In the genomic region with DNA sequence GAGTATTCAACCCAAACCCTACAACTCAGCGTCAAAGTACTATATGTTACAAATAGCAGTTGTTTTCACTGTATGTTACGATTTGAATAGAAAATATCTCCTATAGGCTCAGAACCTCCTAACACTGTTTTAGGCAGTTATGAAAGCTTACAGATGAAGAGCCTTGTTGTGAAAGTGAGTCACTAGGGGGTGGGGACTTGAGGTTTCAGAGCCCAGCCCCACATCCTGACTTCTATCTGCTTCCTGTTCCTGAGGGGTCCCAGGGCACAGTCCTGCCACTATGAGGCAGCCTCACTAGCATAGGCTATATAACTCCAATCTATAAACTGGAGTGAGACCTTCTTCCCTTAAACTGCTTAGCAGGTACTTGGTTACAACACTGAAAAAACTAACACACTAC, we compare ENCODE assay signal across 10 mouse cellular contexts. TPM values are rescaled to one million over a fixed set of nuclear protein-coding genes. Genes with fewer than 3 reads are reported as not detected.
DNase-seq lines count a peak whose midpoint lies in the region; ATAC-seq and TF ChIP-seq lines count a peak whose summit lies in the region.
"Had no signal": no experiment of that assay in that cellular context is flagged by ENCODE, and none has a peak within 500 bp of the region (broad histone marks: within the 10 kb centered on the region; RNA-seq: fewer than 3 reads in every experiment).

No protein-coding gene starts in this region.

- CTCF ChIA-PET in Patski (lab: Charles Lee): no interaction called here

- H3K9me3 ChIP-seq in heart, embryonic 15.5 days (replicated peaks): no peaks in the 10 kb centered on the region
- H3K9me3 ChIP-seq in liver, embryonic 13.5 days (replicated peaks): no peaks in the 10 kb centered on the region

- H3K4me1 ChIP-seq in heart, embryonic 15.5 days (replicated peaks): peaks cover 19% of the 10 kb centered on the region
- H3K4me1 ChIP-seq in liver, embryonic 13.5 days (replicated peaks): peaks cover 51% of the 10 kb centered on the region

- POLR2A ChIA-PET in Patski (lab: Charles Lee): no interaction called here

- intact Hi-C loops in heart, postnatal 25 days (cut with DNase I): loop anchor here (10.0 kb wide), 1 partner anchor 317 kb away; the partner anchor contains the start of gene Dusp22

- H3K9ac ChIP-seq in heart, embryonic 15.5 days: no peak overlapping the region
- H3K9ac ChIP-seq in liver, embryonic 13.5 days: 0 out of 2 replicates have a peak overlapping the region, but pooled peaks have one; percentile 23

- no peaks in the 10 kb centered on the region for H3K36me3 ChIP-seq in heart, embryonic 15.5 days
- H3K36me3 ChIP-seq in liver, embryonic 13.5 days: no peaks in the 10 kb centered on the region
- no peaks in the 10 kb centered on the region for H3K36me3 ChIP-seq in splenic B cell, adult 2 months (ENCODE audit: control insufficient read depth, insufficient read depth, low read length, poor library complexity, severe bottlenecking)

- DNase-seq in heart, postnatal 25 days (ENCODE audit: low spot score): no peak
- no peak for DNase-seq in Patski (ENCODE audit: low read depth, low spot score)
- DNase-seq in liver, embryonic 13.5 days: no peak
- DNase-seq in splenic B cell, adult 2 months (ENCODE audit: low read depth, low spot score): peak; percentile 53
- no peak for DNase-seq in right cerebral cortex, postnatal 14 days
- no peak for DNase-seq in testis, postnatal 14 days (ENCODE audit: low spot score)
- no peak for DNase-seq in left cerebral cortex, adult 8-10 months (ENCODE audit: low spot score in 2 of 2)

- no peak overlapping the region for H3K4me3 ChIP-seq in heart, embryonic 15.5 days
- no peak overlapping the region for H3K4me3 ChIP-seq in liver, embryonic 13.5 days (replicated peaks)

- peak; percentile 12 for TF ChIP-seq CTCF in Patski (IDR thresholded peaks at IDR 0.05)

- WGBS in heart, embryonic 15.5 days: 77% methylated on average over 2 of the region's 2 CpGs
- 46% methylated on average over 2 of the region's 2 CpGs for WGBS in liver, embryonic 13.5 days (ENCODE audit: insufficient replicate concordance)

- in situ Hi-C loops in Patski (cut with MboI; ENCODE audit: low pct_unique_long_range_greater_than_20kb): no loop called here

- H3K27me3 ChIP-seq in heart, embryonic 15.5 days: no peaks in the 10 kb centered on the region
- H3K27me3 ChIP-seq in Patski: no peaks in the 10 kb centered on the region
- no peaks in the 10 kb centered on the region for H3K27me3 ChIP-seq in liver, embryonic 13.5 days
- no peaks in the 10 kb centered on the region for H3K27me3 ChIP-seq in splenic B cell, adult 2 months (ENCODE audit: control insufficient read depth, insufficient read depth, low read length, poor library complexity, severe bottlenecking)

- 0 out of 2 replicates have a peak overlapping the region, but pooled peaks have one; percentile 8 for H3K4me2 ChIP-seq in heart, embryonic 15.5 days
- peak overlapping the region; percentile 37 for H3K4me2 ChIP-seq in liver, embryonic 13.5 days
- H3K4me2 ChIP-seq: heart, embryonic 11.5 days had no signal

- no peak overlapping the region for H3K27ac ChIP-seq in heart, embryonic 15.5 days
- H3K27ac ChIP-seq in liver, embryonic 13.5 days: peak overlapping the region; percentile 30; the same call in 1 of the 2 replicates

- no peak for ATAC-seq in heart, embryonic 15.5 days (replicated peaks; ENCODE audit: insufficient number of reproducible peaks, insufficient read depth, low FRiP score, low read depth)
- ATAC-seq in Patski: no peak
- ATAC-seq in liver, embryonic 13.5 days (ENCODE audit: low read depth): peak; percentile 30; the same call in 1 of the 2 replicates

RNA-seq across cellular contexts. Expression of gene Exoc2, which starts 1.8 kb away (rescaled TPM):
- polyA plus RNA-seq in heart, embryonic 15.5 days (2015; fragmentation: Nextera tagmentation; extraction: Ambion mirVana): 18.6 and 20.1 TPM in 2 replicates
- total RNA-seq in heart, postnatal 25 days (2021): 10 to 100 TPM; 15.6 to 16.1 TPM
- polyA plus RNA-seq in Patski (2021): 32.2 TPM
- polyA plus RNA-seq in liver, embryonic 13.5 days (2015; fragmentation: Nextera tagmentation; extraction: Ambion mirVana): 13.5 and 17.8 TPM in 2 replicates
- 10 to 100 TPM; 41.5 to 47.2 (median 43.8) TPM for total RNA-seq in left cerebral cortex, adult 8-10 months (2022)

RNA-seq across cellular contexts. Expression of gene Gm5447, which starts 1.9 kb away (rescaled TPM):
- 0.06 and 0.10 TPM in 2 replicates for polyA plus RNA-seq in heart, embryonic 15.5 days (2015; fragmentation: Nextera tagmentation; extraction: Ambion mirVana)
- not detected for total RNA-seq in heart, postnatal 25 days (2021)
- 0.21 TPM for polyA plus RNA-seq in Patski (2021)
- not detected in 2 replicates for polyA plus RNA-seq in liver, embryonic 13.5 days (2015; fragmentation: Nextera tagmentation; extraction: Ambion mirVana)
- not detected for total RNA-seq in left cerebral cortex, adult 8-10 months (2022)
- polyA plus RNA-seq: forebrain, embryonic 11.5 days; heart, embryonic 11.5 days had no signal

RNA-seq across cellular contexts. Expression of gene Hus1b, which starts 24.5 kb away (rescaled TPM):
- not detected in 2 replicates for polyA plus RNA-seq in heart, embryonic 15.5 days (2015; fragmentation: Nextera tagmentation; extraction: Ambion mirVana)
- not detected for total RNA-seq in heart, postnatal 25 days (2021)
- polyA plus RNA-seq in Patski (2021): not detected
- polyA plus RNA-seq in liver, embryonic 13.5 days (2015; fragmentation: Nextera tagmentation; extraction: Ambion mirVana): not detected in 2 replicates
- under 1 TPM; 0.51 to 0.77 (median 0.66) TPM for total RNA-seq in left cerebral cortex, adult 8-10 months (2022)
- polyA plus RNA-seq: forebrain, embryonic 11.5 days; heart, embryonic 11.5 days had no signal
